Mouse (Mus musculus) erythroblast, embryonic 14.5 days (primary cell): Measurements from ENCODE around the gene Galnt17.

Experiments
- GATA1 ChIP-seq: IDR thresholded peaks from 2 replicates; pipeline ENCODE4 v1.6.1; 2012; ENCODE audit warnings: low read length, inconsistent platforms, mixed read lengths
- TAL1 ChIP-seq: IDR thresholded peaks from 3 replicates; pipeline ENCODE4 v1.6.1; 2012; ENCODE audit warnings: low read length, inconsistent platforms, mixed read lengths

DNA sequence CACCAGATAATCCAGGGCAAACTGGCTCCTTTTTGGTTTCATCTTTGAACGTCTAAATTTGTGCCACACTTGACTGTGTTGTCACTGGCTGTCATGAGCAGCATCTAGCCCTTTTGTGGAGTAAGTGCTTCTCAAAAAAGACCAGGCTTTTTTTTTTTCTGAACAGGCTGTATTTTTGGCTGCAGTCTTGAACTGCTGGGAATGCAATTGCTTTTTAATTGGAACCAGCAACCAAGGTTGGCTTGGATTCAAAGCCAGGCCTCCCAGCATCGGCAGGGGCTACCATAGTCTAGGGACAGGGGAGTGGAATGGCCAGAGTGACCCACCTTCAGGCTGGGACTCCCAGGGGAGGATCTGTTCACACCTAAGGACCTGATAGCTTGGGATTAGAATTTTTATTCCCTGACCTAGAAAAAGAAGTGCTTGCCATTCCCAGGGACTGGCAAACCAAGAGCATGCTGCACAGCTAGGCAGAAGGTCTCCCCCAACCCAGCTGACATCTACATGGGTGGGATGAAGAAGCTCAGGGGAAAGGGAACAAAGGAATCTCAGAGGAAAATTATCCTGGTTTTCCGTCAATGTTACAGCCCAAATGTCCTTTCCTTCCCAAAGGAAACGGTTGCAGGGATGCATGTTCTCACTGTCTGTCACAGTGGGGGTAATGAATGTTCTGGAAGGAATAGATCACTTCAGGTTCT lies 369.2 kb downstream of the Galnt17 start:
- no peak for TF ChIP-seq GATA1
- TF ChIP-seq TAL1 = no peak
